Mouse (Mus musculus): Measurements from ENCODE around the gene Cdk6. TPM values are rescaled to one million over a fixed set of nuclear protein-coding genes. Genes with fewer than 3 reads are reported as not detected.

Cdk6 gene
- 23.7 and 26.3 TPM in 2 replicates for polyA plus RNA-seq (2015; fragmentation: Nextera tagmentation; extraction: Ambion mirVana)

GRCm38 (mm10) chr5:3341111-3341911, at the start of gene Cdk6:
TSS of gene Cdk6 (plus strand) at chr5:3341485.

GRCm38 (mm10) chr5:3543629-3544479, 202.6 kb downstream of the Cdk6 start, which contains the start of gene Fam133b:
TSS of gene Fam133b (plus strand) at chr5:3543833.

GRCm38 (mm10) chr5:3571266-3571665, 230.0 kb downstream of the Cdk6 start, which contains the start of gene 1700109H08Rik:
TSS of gene 1700109H08Rik (plus strand) at chr5:3571566.

Other genes starting within 250 kb of the Cdk6 start
- gene Fam133b, start 202.3 kb downstream of the Cdk6 start, polyA plus RNA-seq (2015; fragmentation: Nextera tagmentation; extraction: Ambion mirVana) = 13.6 and 14.8 TPM in 2 replicates
- 0.75 TPM in 2 replicates for gene 1700109H08Rik, start 230.1 kb downstream of the Cdk6 start, polyA plus RNA-seq (2015; fragmentation: Nextera tagmentation; extraction: Ambion mirVana)

Data from urinary bladder, postnatal 0 days (tissue).